Mouse (Mus musculus): ENCODE measurements around the gene Tox3.

Gene Tox3

DNA sequence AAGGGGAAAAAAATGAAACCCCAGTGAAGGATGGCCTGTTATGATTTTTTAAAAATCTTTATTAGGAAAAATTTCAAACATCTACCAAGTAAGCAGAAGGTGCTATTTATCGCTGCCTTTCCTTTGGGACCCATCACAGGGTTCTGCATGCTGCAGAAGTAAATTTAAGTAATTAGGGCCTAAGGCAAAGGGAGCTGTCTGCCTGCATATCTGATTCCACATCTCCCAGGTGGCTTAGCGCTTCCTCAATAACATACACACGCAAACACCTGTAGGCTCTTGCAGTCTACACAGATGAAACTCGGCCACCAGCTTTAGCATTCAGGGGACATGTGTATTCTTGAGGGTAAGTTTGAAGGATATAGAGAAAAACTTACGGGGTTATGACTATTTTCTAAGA is 104.2 kb downstream of the Tox3 start:
- CTCF ChIA-PET = no interaction called here

DNA sequence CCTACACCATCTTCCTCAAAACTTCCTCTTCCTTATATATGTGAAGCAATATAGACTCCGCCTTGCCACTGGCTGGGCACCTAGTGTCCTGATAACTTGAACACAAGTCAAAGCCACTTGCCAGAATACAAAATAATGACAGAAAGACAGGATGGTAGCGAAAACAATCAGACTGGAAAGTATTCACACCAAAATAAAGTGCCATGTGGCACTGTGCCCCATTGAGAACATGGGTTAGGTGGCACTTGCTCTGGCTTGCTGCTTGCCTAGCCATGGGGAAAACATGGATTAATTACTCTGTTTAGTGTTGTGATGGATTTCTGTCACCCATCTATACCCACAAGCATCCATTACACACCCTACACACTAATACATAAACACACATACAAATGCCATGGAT is 105.8 kb downstream of the Tox3 start:
- CTCF ChIA-PET = no interaction called here

GRCm38 (mm10) chr8:90241461-90241860 is 106.7 kb downstream of the Tox3 start:
- CTCF ChIA-PET = interaction anchor here (0.6 kb wide), 1 partner anchor 103 kb away, joined by 3 read pairs; no protein-coding TSS in a partner anchor

DNA sequence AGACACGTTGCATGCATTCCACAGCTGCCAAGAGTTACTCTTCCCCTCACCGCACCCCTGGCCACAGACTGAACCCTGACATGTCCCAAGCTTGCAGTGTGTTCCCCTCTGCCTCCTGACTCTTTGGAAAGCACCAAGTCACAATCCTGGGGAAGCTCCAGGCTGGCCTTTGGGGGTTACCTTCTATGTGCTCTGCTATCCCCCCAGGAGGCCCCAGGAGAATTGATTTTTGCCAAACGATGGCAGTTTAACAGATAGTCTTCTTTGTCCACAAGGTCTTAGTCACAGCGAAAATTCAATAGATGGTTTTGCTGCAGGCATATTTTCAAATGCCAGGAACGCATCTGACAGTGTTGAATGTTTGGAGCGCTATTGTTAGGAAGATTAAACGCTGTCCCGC is 115.6 kb downstream of the Tox3 start:
- CTCF ChIA-PET = no interaction called here

GRCm38 (mm10) chr8:90224172-90224571 is 124.0 kb downstream of the Tox3 start:
- CTCF ChIA-PET = no interaction called here

GRCm38 (mm10) chr8:90209105-90210037 is 138.8 kb downstream of the Tox3 start:
- CTCF ChIA-PET = no interaction called here
